10 mouse cellular contexts compared by ENCODE assay signal in the genomic region with DNA sequence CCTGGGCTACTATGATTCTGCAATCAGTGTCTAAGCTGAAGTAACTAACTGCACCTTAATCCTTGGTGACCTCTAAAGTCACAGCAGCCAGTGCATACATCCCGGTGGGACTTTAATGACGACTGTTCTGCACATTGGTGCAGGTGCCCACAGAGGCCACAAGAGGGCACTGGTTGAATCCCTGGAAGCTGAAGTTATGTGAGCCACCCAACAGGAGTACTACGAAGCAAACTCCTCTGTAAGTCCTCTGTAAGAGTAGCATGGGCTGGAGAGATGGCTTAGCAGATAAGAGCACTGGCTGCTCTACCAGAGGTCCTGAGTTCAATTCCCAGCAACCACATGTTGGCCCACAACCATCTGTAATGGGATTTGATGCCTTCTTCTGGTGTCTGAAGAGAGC. TPM values are rescaled to one million over a fixed set of nuclear protein-coding genes. Genes with fewer than 3 reads are reported as not detected.
A peak's percentile ranks its signal among the peaks of the same experiment; 100 is the strongest.
DNase-seq lines count a peak whose midpoint lies in the region; ATAC-seq and TF ChIP-seq lines count a peak whose summit lies in the region.
"Had no signal": no experiment of that assay in that cellular context is flagged by ENCODE, and none has a peak within 500 bp of the region (broad histone marks: within the 10 kb centered on the region; RNA-seq: fewer than 3 reads in every experiment).

No protein-coding gene starts in this region.

- no peaks in the 10 kb centered on the region for H3K36me3 ChIP-seq in liver, adult 2 months (ENCODE audit: control insufficient read depth, insufficient read depth, low read length)
- H3K36me3 ChIP-seq in liver, embryonic 12.5 days: peaks cover 81% of the 10 kb centered on the region
- peaks cover 8 to 23% of the 10 kb centered on the region in 2 experiments for H3K36me3 ChIP-seq in MEL (ENCODE audit: control insufficient read depth in 1 of 2, insufficient read depth in 2 of 2, low read length in 2 of 2)

- peak; percentile 67 for TF ChIP-seq CTCF in liver, adult 2 months (IDR thresholded peaks at IDR 0.05; ENCODE audit: low read depth, low read length)
- peak; percentile 75 to 81 (median 77) for TF ChIP-seq CTCF in MEL (IDR thresholded peaks at IDR 0.05 in 2 of 3, conservative IDR thresholded peaks at IDR 0.05 in 1 of 3; ENCODE audit: control insufficient read depth in 1 of 3, insufficient read depth in 1 of 3, low read depth in 2 of 3, low read length in 3 of 3, poor library complexity in 1 of 3, severe bottlenecking in 1 of 3)

- DNase-seq in liver, adult 2 months (ENCODE audit: extremely low read depth, low read depth, low spot score): no peak
- DNase-seq in MEL (ENCODE audit: low read depth, low spot score): peak; percentile 75
- DNase-seq in thymus, postnatal 0 days (ENCODE audit: low spot score): peak; percentile 43
- no peak for DNase-seq in right cerebral cortex, postnatal 25 days
- DNase-seq in urinary bladder, postnatal 25 days (ENCODE audit: low spot score): no peak
- no peak for DNase-seq in ovary, adult 18-20 months (ENCODE audit: low spot score)

- no peak overlapping the region for H3K4me2 ChIP-seq in liver, embryonic 12.5 days
- H3K4me2 ChIP-seq: heart, embryonic 13.5 days; neural tube, embryonic 15.5 days had no signal

- H3K9ac ChIP-seq in liver, adult 2 months (ENCODE audit: low read depth, low read length): no peak overlapping the region
- no peak overlapping the region for H3K9ac ChIP-seq in liver, embryonic 12.5 days
- no peak overlapping the region for H3K9ac ChIP-seq in MEL (ENCODE audit: control insufficient read depth, low read depth, low read length, poor library complexity, severe bottlenecking)
- H3K9ac ChIP-seq: heart, embryonic 13.5 days; neural tube, embryonic 15.5 days had no signal

- H3K27me3 ChIP-seq in liver, adult 2 months (ENCODE audit: control insufficient read depth, insufficient read depth, low read length): no peaks in the 10 kb centered on the region
- H3K27me3 ChIP-seq in liver, embryonic 12.5 days (replicated peaks): no peaks in the 10 kb centered on the region
- no peaks in the 10 kb centered on the region for H3K27me3 ChIP-seq in MEL (ENCODE audit: control insufficient read depth in 1 of 2, insufficient read depth in 2 of 2, low read length in 2 of 2)
- H3K27me3 ChIP-seq: heart, embryonic 13.5 days; neural tube, embryonic 15.5 days had no signal

- ATAC-seq in liver, embryonic 12.5 days: no peak
- ATAC-seq in erythroblast, adult 5-6 weeks (replicated peaks; ENCODE audit: low FRiP score, poor library complexity, severe bottlenecking): peak; percentile 64; the same call in 1 of the 2 replicates

- H3K4me1 ChIP-seq in liver, adult 2 months (ENCODE audit: control insufficient read depth, insufficient read depth, low read length): no peaks in the 10 kb centered on the region
- H3K4me1 ChIP-seq in liver, embryonic 12.5 days: peaks cover 22% of the 10 kb centered on the region
- peaks cover 0 to 3% of the 10 kb centered on the region in 2 experiments; a peak in 1 of 4 replicates for H3K4me1 ChIP-seq in MEL (ENCODE audit: control insufficient read depth in 1 of 2, insufficient read depth in 2 of 2, low read length in 2 of 2)

- no peaks in the 10 kb centered on the region for H3K9me3 ChIP-seq in liver, embryonic 12.5 days (replicated peaks)
- no peaks in the 10 kb centered on the region for H3K9me3 ChIP-seq in MEL (replicated peaks; ENCODE audit: insufficient read depth, low read length)
- H3K9me3 ChIP-seq: heart, embryonic 13.5 days; neural tube, embryonic 15.5 days had no signal

- H3K79me2 ChIP-seq in liver, adult 2 months (ENCODE audit: control insufficient read depth, insufficient read depth, low read length): no peaks in the 10 kb centered on the region
- peaks cover 17% of the 10 kb centered on the region for H3K79me2 ChIP-seq in MEL (ENCODE audit: control insufficient read depth, insufficient read depth, low read length, poor library complexity)

- TF ChIP-seq POLR2A in liver, adult 2 months (IDR thresholded peaks at IDR 0.05; ENCODE audit: extremely low read depth, insufficient read depth, low read length): no peak
- no peak for TF ChIP-seq POLR2A in MEL (IDR thresholded peaks at IDR 0.05; ENCODE audit: control insufficient read depth in 1 of 2, insufficient read depth in 1 of 2, low read depth in 1 of 2, low read length in 2 of 2, poor library complexity in 1 of 2)

- no peak overlapping the region for H3K4me3 ChIP-seq in liver, adult 2 months (ENCODE audit: insufficient read depth, low read depth, low read length)
- H3K4me3 ChIP-seq in liver, embryonic 12.5 days: no peak overlapping the region
- no peak overlapping the region for H3K4me3 ChIP-seq in MEL (ENCODE audit: control insufficient read depth in 1 of 2, insufficient read depth in 1 of 2, low read depth in 2 of 2, low read length in 2 of 2)
- H3K4me3 ChIP-seq: heart, embryonic 13.5 days; neural tube, embryonic 15.5 days had no signal

- no peak for TF ChIP-seq EP300 in MEL (IDR thresholded peaks at IDR 0.05; ENCODE audit: low read depth in 1 of 2, low read length in 2 of 2)

- TF ChIP-seq RAD21 in MEL (IDR thresholded peaks at IDR 0.05; ENCODE audit: low read depth, low read length): peak; percentile 66

- no peak overlapping the region for H3K27ac ChIP-seq in liver, adult 2 months (replicated peaks; ENCODE audit: insufficient read depth, low read depth, low read length)
- H3K27ac ChIP-seq in liver, embryonic 12.5 days: no peak overlapping the region
- no peak overlapping the region for H3K27ac ChIP-seq in MEL (ENCODE audit: control insufficient read depth, low read depth, low read length)
- H3K27ac ChIP-seq: heart, embryonic 13.5 days; neural tube, embryonic 15.5 days had no signal

- WGBS in liver, adult 2 months: 66% methylated on average over 3 of the region's 3 CpGs
- WGBS in liver, embryonic 12.5 days (ENCODE audit: insufficient replicate concordance): 69% methylated on average over 3 of the region's 3 CpGs

TF ChIP-seq in MEL, 35 proteins besides CTCF, POLR2A, EP300 and RAD21:
- TF ChIP-seq BHLHE40 (IDR thresholded peaks at IDR 0.05; ENCODE audit: borderline replicate concordance, low read depth, low read length) (peak; percentile 33; the same call in 1 of the 2 replicates), TBP (IDR thresholded peaks at IDR 0.05; ENCODE audit: low read depth, low read length) (peak; percentile 43; the same call in 1 of the 2 replicates), SMC3 (IDR thresholded peaks at IDR 0.05; ENCODE audit: low read depth, low read length) (peak; percentile 84), POLR2AphosphoS2 (IDR thresholded peaks at IDR 0.05; ENCODE audit: low read length) (no peak), GATA1 (IDR thresholded peaks at IDR 0.05; ENCODE audit: low read depth, low read length) (0 out of 2 replicates have a peak, but pooled peaks have one; percentile 27), ZC3H11A (IDR thresholded peaks at IDR 0.05; ENCODE audit: low read depth, low read length) (peak; percentile 57)

RNA-seq across cellular contexts. Expression of gene Ccnb2, which starts 4.9 kb away (rescaled TPM):
- total RNA-seq in liver, adult 2 months (2014; rRNA removed): 0.37 and 2.0 TPM in 2 replicates
- 0.17 and 0.29 TPM in 2 replicates for polyA plus RNA-seq in liver, adult 2 months (2012; rRNA removed)
- 226 and 231 TPM in 2 replicates for polyA plus RNA-seq in liver, embryonic 12.5 days (2016; fragmentation: Nextera tagmentation; extraction: Ambion mirVana)
- total RNA-seq in MEL (2012; rRNA removed): 86.5 and 103 TPM in 2 replicates
- 100 to 1,000 TPM in 1 of 2 experiments, 10 to 100 TPM in 1; 97.0 to 128 TPM for polyA plus RNA-seq in MEL (2012; ENCODE audit: insufficient read depth in 1 of 2, insufficient read length in 2 of 2, low read depth in 1 of 2, low replicate concordance in 2 of 2, missing spikeins in 1 of 2)
- total RNA-seq in erythroblast, adult 5-6 weeks (2015; ENCODE audit: low replicate concordance): 70.7 and 76.9 TPM in 2 replicates
- 88.6 and 93.3 TPM in 2 replicates for total RNA-seq in erythroblast, adult 5-6 weeks (2017; ENCODE audit: low replicate concordance)
- polyA plus RNA-seq in thymus, postnatal 0 days (2015; fragmentation: Nextera tagmentation; extraction: Ambion mirVana): 291 and 294 TPM in 2 replicates

Comparison
In these comparisons a context has a peak if more than half of its experiments do, and no peak if none do; other contexts are left out.
1. RNA of gene Ccnb2, which starts 4.9 kb away (polyA plus RNA-seq): 291 to 294 TPM in thymus, postnatal 0 days, 226 to 231 TPM in liver, embryonic 12.5 days and 97.0 to 128 TPM in MEL; 0.17 to 0.29 TPM in liver, adult 2 months; every median in the first group is over 10 times any median in the second.
2. DNase-seq: peak in MEL (single experiment) and thymus, postnatal 0 days (single experiment); none in liver, adult 2 months (single experiment), right cerebral cortex, postnatal 25 days (single experiment), urinary bladder, postnatal 25 days (single experiment) and ovary, adult 18-20 months (single experiment).